Mouse (Mus musculus) brain, embryonic 14.5 days (tissue): ENCODE measurements around the gene Zc3h10.

Source experiments
- CTCF ChIP-seq: fragments of 200-500 bp; IDR thresholded peaks from 2 replicates; pipeline ENCODE4 v1.5.1; 2012; ENCODE audit warnings: inconsistent platforms, mild to moderate bottlenecking, moderate library complexity, borderline replicate concordance; ENCODE audit not compliant: insufficient read depth, insufficient read length; ENCODE audit errors: extremely low read depth
- POLR2A ChIP-seq: fragments of 200-500 bp; IDR thresholded peaks from 2 replicates; pipeline ENCODE4 v1.6.1; 2012; ENCODE audit warnings: mild to moderate bottlenecking, inconsistent platforms, borderline replicate concordance; ENCODE audit not compliant: poor library complexity, insufficient read depth, insufficient read length, severe bottlenecking; ENCODE audit errors: extremely low read depth

- TF ChIP-seq CTCF (no peak), POLR2A (no peak)
Observed at GRCm38 (mm10) chr10:128538340-128538870, 9.2 kb downstream of the Zc3h10 start.
